In the genomic region with DNA sequence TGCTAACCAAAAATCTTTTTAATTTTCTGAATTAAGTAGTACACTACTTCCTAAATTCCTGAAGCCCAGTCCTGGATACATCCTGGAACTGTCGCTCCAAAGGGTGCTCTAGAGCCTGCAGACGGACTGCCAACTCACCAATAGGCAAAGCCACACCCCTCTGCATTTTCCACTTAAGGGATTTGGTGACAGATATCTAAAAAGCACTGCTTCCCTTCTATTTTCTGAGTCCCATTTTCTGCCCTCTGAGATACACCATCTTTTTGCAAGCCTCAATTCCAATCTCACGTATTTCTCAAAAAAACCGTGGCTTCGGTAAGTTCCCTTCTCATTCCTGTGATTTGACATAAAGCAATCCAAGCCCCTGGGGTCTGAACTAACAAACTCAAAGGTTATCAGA, we compare ENCODE assay signal across 8 mouse cellular contexts. TPM values are rescaled to one million over a fixed set of nuclear protein-coding genes. Genes with fewer than 3 reads are reported as not detected.
A peak's percentile ranks its signal among the peaks of the same experiment; 100 is the strongest.
DNase-seq lines count a peak whose midpoint lies in the region; ATAC-seq and TF ChIP-seq lines count a peak whose summit lies in the region.

No protein-coding gene starts in this region.

- H3K4me1 ChIP-seq in limb, embryonic 14.5 days (ENCODE audit: control insufficient read depth, insufficient read depth, low read length) = peaks cover 8% of the 10 kb centered on the region
- peaks cover 22% of the 10 kb centered on the region for H3K4me1 ChIP-seq in midbrain, embryonic 15.5 days

- H3K36me3 ChIP-seq in limb, embryonic 14.5 days (ENCODE audit: control insufficient read depth, insufficient read depth, low read length) = peaks cover 11% of the 10 kb centered on the region
- no peaks in the 10 kb centered on the region; the same call in 1 of the 2 replicates for H3K36me3 ChIP-seq in midbrain, embryonic 15.5 days (replicated peaks)

- peak; percentile 37 for DNase-seq in CD4-positive, CD25-positive, alpha-beta regulatory T cell, adult 2 months (ENCODE audit: low read depth, low spot score)
- peak; percentile 23 for DNase-seq in 3134 (ENCODE audit: extremely low read depth, insufficient read length, low spot score)
- DNase-seq in limb, embryonic 14.5 days (ENCODE audit: low spot score) = peak; percentile 40
- no peak for DNase-seq in spleen, postnatal 10 days (ENCODE audit: low spot score in 2 of 2)
- DNase-seq in cerebellum, postnatal 4 days (ENCODE audit: low spot score in 2 of 2) = no peak

- no peak for TF ChIP-seq POLR2A in limb, embryonic 14.5 days (IDR thresholded peaks at IDR 0.05; ENCODE audit: borderline replicate concordance, extremely low read depth, insufficient read depth, insufficient read length)

- peak overlapping the region; percentile 69 for H3K9ac ChIP-seq in limb, embryonic 14.5 days (ENCODE audit: low read depth, low read length, severe bottlenecking)
- H3K9ac ChIP-seq in midbrain, embryonic 15.5 days = peak overlapping the region; percentile 79

- no peaks in the 10 kb centered on the region for H3K9me3 ChIP-seq in limb, embryonic 14.5 days (ENCODE audit: control insufficient read depth, low read length)
- no peaks in the 10 kb centered on the region for H3K9me3 ChIP-seq in midbrain, embryonic 15.5 days

- ATAC-seq in CD4-positive, CD25-positive, alpha-beta regulatory T cell, adult 4 months = no peak
- peak; percentile 55 for ATAC-seq in erythroblast, adult 5-6 weeks (replicated peaks; ENCODE audit: low FRiP score, poor library complexity, severe bottlenecking)
- no peak for ATAC-seq in limb, embryonic 14.5 days (ENCODE audit: low FRiP score, low read depth)
- ATAC-seq in midbrain, embryonic 15.5 days (replicated peaks) = no peak

- H3K4me2 ChIP-seq in limb, embryonic 14.5 days (replicated peaks; ENCODE audit: low read depth, low read length, severe bottlenecking) = peak overlapping the region; percentile 53
- H3K4me2 ChIP-seq in midbrain, embryonic 15.5 days = peak overlapping the region; percentile 69

- peak overlapping the region; percentile 62 for H3K27ac ChIP-seq in limb, embryonic 14.5 days (replicated peaks; ENCODE audit: low read depth, low read length)
- peak overlapping the region; percentile 87 for H3K27ac ChIP-seq in midbrain, embryonic 15.5 days

- WGBS in limb, embryonic 14.5 days = 3% methylated on average over 5 of the region's 5 CpGs
- WGBS in midbrain, embryonic 15.5 days = under 1% methylated on average over 5 of the region's 5 CpGs

- H3K27me3 ChIP-seq in limb, embryonic 14.5 days (ENCODE audit: control insufficient read depth, insufficient read depth, low read length) = no peaks in the 10 kb centered on the region
- H3K27me3 ChIP-seq in midbrain, embryonic 15.5 days (replicated peaks) = no peaks in the 10 kb centered on the region

- peak overlapping the region; percentile 51 for H3K4me3 ChIP-seq in limb, embryonic 14.5 days (replicated peaks; ENCODE audit: low read length)
- H3K4me3 ChIP-seq in midbrain, embryonic 15.5 days = peak overlapping the region; percentile 62

RNA-seq across cellular contexts. Expression of gene Ostc, which starts 0.7 kb away (rescaled TPM):
- 100 to 1,000 TPM; 173 TPM for polyA plus RNA-seq in CD4-positive, CD25-positive, alpha-beta regulatory T cell, adult 4 months (2017; shearing (Covaris generic))
- total RNA-seq in erythroblast, adult 5-6 weeks (2015; ENCODE audit: low replicate concordance) = 45.4 and 56.7 TPM in 2 replicates
- total RNA-seq in erythroblast, adult 5-6 weeks (2017; ENCODE audit: low replicate concordance) = 43.6 and 58.4 TPM in 2 replicates
- 274 and 285 TPM in 2 replicates for polyA plus RNA-seq in limb, embryonic 14.5 days (2012; rRNA removed)
- 458 and 481 TPM in 2 replicates for polyA plus RNA-seq in limb, embryonic 14.5 days (2014; fragmentation: Nextera tagmentation; extraction: Ambion mirVana)
- polyA plus RNA-seq in midbrain, embryonic 15.5 days (2015; fragmentation: Nextera tagmentation; extraction: Ambion mirVana) = 198 and 209 TPM in 2 replicates

RNA-seq across cellular contexts. Expression of gene Rpl34, which starts 21.7 kb away (rescaled TPM):
- polyA plus RNA-seq in CD4-positive, CD25-positive, alpha-beta regulatory T cell, adult 4 months (2017; shearing (Covaris generic)) = 1,000 to 10,000 TPM; 1,591 to 2,129 TPM
- 359 and 391 TPM in 2 replicates for total RNA-seq in erythroblast, adult 5-6 weeks (2015; ENCODE audit: low replicate concordance)
- total RNA-seq in erythroblast, adult 5-6 weeks (2017; ENCODE audit: low replicate concordance) = 424 and 588 TPM in 2 replicates
- polyA plus RNA-seq in limb, embryonic 14.5 days (2012; rRNA removed) = 2,544 and 3,424 TPM in 2 replicates
- polyA plus RNA-seq in limb, embryonic 14.5 days (2014; fragmentation: Nextera tagmentation; extraction: Ambion mirVana) = 1,076 and 1,174 TPM in 2 replicates
- 524 and 551 TPM in 2 replicates for polyA plus RNA-seq in midbrain, embryonic 15.5 days (2015; fragmentation: Nextera tagmentation; extraction: Ambion mirVana)

Comparison
In these comparisons a context has a peak if more than half of its experiments do, and no peak if none do; other contexts are left out.
1. DNase-seq: peak in CD4-positive, CD25-positive, alpha-beta regulatory T cell, adult 2 months (single experiment), 3134 (single experiment) and limb, embryonic 14.5 days (single experiment); none in spleen, postnatal 10 days (0 of 2) and cerebellum, postnatal 4 days (0 of 2).